Mouse (Mus musculus) MEL-GATA-1-ER (cell line): ENCODE data around the gene Inpp5d.

Experiments
- DNase-seq: peaks from one replicate; pipeline ENCODE4 v3.0.0-alpha.2; 2012; ENCODE audit warnings: low read depth; ENCODE audit errors: extremely low read depth

Gene Inpp5d

DNA sequence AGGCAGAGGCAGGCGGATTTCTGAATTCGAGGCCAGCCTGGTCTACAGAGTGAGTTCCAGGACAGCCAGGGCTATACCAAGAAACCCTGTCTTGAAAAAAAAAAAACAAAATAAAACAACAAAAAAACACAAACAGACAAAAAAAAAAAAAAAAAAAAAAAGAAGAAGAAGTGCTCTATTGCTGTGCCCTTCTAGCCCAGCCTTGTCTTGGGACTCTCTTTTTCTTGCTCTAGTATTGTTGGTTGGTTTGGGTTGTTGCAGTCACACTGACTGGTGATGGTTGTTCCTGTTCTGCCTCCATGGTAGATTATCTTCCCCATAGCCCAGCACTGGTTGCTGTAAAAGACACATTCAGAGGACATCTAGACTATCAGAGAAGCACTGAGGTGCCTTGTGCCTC is 149.2 kb downstream of the Inpp5d start:
- peak; percentile 47 for DNase-seq
